Mouse (Mus musculus) ovary, adult 18-20 months (tissue): ENCODE results near the gene Brpf3.

Experiments used
- DNase-seq: peaks from one replicate; pipeline ENCODE4 v3.0.0; 2022; ENCODE audit warnings: low spot score, mixed read lengths

Gene Brpf3

DNA sequence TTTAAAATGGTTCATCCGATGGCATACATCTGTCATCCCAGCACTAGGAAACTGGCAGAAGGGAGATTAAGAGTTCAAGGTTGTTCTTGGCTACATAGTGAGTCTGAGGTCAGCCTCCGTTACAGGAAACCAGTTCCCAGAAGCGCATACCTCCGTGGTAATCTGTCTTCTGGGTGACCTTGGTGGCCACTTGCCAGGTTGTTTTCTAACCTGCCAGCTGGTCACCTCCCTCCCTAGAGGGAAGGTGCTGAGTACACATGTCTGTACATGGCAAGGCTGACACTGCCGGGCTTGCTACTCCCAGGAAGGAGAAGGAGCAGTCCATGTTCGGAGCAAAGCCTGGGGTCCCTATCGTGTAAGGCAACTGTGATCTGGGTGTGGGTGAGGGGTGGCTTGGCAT is 73.9 kb downstream of the Brpf3 start:
- peak; percentile 48 for DNase-seq

DNA sequence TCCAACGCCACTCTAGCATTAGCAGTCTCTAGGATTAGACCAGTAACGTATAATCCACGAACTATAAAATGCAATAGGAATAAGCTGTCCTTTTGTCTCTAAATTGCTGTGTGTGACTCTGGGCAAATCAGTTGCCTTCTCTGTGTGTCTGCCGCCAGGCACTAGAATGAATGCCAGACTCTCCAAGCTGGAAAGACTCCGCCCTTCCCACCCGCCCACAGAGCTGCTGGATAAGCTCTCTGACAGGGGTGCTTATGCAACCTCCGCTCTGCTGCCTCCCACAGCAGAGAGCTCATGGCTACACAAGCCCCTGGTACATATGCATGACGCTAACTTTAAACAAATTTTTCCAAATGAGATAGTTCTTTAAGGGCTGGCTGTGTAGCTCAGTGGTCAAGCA is 74.4 kb downstream of the Brpf3 start:
- peak; percentile 26 for DNase-seq

DNA sequence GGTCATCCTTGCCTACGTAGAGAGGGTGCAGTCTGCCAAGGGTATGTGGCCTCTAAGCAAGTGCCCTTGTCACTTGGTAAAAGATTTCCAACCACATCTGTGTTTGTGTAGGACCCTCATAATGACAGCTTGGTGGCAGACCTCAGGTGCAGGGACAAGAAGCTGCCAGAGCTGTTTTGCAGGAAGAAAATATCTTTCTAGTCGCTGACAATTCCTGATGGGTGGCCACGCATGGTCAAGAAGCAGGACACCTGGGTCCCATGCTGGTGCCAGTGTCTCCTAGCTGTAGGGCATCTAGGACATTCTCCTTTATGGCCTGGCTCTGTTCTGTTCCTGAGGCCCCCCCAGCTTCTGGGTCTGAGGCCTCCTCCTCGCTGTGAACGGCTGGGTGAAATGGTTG is 75.4 kb downstream of the Brpf3 start:
- DNase-seq, result no peak

DNA sequence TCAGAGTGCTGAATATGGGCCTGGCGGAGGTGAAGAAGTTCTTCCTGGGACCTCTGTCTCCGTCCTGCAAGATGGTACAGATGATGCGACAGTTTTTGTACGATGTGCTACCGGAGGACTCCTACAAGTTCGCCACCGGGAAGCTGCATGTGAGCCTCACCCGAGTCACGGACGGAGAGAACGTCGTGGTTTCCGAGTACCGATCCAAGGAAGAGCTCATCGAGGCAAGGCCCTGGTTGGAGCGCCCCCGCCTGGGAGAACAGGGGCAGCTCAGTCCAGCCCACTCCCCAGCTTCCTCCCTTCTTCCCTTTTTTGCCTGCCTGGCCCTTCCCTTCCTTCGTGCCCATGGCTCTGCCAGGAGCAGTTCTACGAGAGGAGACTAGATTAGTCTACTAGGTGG is 75.9 kb downstream of the Brpf3 start:
- DNase-seq, result no peak

DNA sequence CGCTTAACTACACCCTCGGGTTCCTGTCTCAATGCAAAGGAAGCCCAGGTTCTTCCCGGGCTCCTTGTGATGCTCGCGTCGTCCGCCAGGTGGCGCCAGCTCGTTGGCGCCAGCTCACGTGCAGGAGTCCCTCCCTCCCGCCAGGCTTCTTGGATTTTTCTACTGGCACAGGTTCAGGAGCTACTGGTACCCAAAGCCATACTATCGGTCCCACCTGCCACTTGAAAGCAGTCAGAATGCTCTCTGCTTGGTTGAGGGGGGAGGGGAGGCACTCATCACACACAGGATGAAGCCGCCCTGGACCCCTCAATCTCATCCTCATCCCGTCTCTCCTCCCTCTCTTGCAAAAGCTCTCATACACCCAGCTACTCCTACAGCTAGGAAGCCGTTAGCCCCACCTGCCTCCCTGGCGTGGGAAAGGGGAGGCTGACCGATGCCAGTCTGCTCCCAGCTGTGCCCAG is 79.1 kb downstream of the Brpf3 start:
- peak; percentile 33 for DNase-seq

DNA sequence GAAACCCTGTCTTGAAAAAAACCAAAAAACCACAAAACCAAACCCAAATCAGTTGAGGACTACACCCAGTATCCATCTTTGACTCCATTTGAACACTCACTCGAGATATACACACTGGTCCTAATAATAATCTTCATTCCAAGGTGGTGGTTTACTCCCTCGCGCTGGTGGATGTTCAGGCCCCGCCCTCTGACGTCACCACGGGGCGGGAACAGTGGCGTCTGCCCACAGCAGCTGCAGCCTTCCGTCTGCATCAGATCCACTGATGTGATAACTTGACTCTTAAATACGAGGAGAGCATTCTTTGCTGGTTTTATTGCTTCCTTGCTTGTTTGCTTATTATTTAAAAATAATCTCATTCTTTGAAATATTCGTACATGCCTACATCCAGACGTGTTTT is 81.4 kb downstream of the Brpf3 start:
- DNase-seq, result peak; percentile 30

DNA sequence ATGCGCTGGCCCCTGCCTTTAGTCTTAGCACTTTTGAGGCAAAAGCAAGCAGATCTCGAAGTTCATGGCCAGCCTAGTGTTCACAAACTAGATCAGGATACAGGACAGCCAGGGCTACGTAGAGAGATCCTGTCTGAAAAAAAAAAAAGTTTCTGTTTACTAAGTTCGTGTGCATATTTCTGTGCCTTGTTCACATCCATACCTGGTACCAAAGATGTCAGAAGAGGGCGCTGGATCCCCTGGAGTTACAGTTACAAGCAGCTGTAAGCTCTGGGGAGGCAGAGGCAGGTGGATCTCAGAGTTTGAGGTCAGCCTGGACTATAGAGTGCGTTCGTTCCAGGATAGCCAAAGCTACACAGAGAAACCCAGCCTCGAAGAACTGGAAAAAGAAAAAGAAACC is 81.9 kb downstream of the Brpf3 start:
- DNase-seq, result no peak

DNA sequence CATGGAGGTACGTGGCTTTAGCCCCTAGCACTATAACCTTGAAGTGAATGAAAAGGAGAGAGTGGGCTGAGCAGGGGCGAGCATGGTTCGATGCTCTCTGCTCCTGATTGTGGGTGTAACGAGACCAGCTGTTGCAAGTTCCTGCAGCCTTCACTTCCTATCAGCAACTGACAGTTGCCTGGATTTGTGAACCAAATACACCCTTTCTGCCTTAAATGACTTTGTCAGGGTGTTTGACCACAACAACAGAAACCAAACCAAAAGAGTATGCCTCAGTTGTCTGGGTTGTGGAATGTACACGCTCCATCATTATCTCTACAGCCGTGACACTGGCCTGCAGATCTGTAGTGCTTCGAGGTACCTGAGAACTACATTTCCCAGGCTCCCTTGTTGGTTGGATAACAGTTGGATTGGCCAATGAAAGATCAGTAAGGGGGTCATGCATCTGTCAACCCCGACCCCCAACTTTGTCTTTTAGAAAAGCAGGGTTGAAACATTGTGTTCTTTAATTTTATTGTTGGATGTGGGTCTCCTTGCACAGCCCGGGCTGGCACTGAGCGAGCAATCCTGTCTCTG is 83.1 kb downstream of the Brpf3 start:
- no peak for DNase-seq

DNA sequence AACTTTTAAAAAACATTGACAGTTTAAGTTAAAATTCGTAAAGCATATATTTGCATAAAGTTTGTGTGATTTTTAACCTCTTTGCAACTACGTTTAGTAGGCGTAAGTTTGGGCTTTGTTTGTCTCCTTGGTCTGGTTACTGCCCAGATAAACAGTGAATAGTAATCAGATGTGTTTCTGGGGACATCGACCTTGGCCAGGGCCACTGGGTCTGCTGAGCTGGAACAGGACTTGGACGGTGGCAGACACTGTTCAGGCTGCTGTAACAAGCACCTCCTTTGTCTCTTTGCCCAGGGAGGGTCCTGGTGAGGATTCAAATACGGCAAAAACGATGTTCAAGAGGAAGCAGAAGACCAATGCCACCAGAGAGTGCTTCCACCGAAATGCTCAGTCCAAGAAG is 84.3 kb downstream of the Brpf3 start:
- no peak for DNase-seq

DNA sequence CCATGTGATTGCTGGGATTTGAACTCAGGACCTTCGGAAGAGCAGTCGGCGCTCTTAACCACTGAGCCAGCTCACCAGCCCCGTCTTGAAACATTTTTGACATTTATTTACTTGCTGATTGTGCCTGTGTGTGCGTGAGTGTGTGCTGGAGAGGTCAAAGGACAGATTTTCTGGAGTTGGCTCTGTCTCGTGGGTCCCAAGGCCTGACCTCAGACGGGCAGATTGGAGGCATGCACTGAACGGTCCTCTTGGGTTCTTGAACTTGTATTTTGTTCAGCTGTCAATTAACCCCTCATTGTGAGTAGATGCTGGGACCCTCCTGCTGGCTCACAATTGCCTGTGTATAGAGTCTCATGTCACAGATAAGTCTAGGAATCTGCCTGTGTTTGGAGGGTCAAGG is 85.4 kb downstream of the Brpf3 start:
- no peak for DNase-seq
